8 mouse cellular contexts compared by ENCODE assay signal in the genomic region with DNA sequence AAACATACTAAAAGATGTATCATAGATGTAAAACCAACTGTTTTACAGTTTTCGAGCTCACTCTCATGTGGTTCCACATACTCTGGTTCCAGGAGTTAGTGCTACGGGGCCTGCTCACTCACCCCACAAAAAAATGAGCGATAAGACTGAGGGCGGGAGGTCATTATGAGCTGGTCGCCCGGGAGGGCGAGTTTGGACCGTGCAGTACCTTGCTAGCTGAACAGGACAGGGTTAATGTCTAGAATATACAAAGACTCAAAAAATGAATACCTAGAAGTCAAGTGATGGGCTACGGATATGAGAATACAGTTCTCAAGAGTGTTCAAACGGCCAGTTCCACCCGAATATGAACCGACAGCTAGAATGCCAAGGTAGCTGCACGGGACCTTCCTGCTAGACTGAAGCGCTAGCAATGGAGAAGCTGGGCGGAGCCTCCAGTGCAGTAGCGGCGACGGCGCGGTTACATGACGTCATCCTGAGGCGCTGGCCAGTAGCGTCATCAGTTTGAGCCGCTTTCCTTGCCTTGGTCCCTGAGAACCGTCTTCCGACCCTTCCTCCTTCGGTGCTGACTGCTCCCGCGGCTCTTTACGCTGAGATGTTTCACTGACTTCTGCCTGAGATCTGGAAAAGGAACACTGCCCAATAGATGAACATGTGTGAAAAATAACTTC. TPM values are rescaled to one million over a fixed set of nuclear protein-coding genes. Genes with fewer than 3 reads are reported as not detected.
DNase-seq lines count a peak whose midpoint lies in the region; ATAC-seq and TF ChIP-seq lines count a peak whose summit lies in the region.

No protein-coding gene starts in this region.

- peaks cover 4 to 5% of the 10 kb centered on the region in 2 experiments for H3K27me3 ChIP-seq in MEL (ENCODE audit: control insufficient read depth in 1 of 2, insufficient read depth in 2 of 2, low read length in 2 of 2)
- no peaks in the 10 kb centered on the region for H3K27me3 ChIP-seq in cerebellum, adult 2 months (ENCODE audit: control insufficient read depth, insufficient read depth, low read length)
- no peaks in the 10 kb centered on the region; the same call in 1 of the 2 replicates for H3K27me3 ChIP-seq in forebrain, postnatal 0 days (ENCODE audit: insufficient read depth, low read length)
- H3K27me3 ChIP-seq in lung, embryonic 15.5 days = peaks cover 19% of the 10 kb centered on the region; the same call in 1 of the 2 replicates

- TF ChIP-seq CTCF in MEL (IDR thresholded peaks at IDR 0.05 in 2 of 3, conservative IDR thresholded peaks at IDR 0.05 in 1 of 3; ENCODE audit: control insufficient read depth in 1 of 3, insufficient read depth in 1 of 3, low read depth in 2 of 3, low read length in 3 of 3, poor library complexity in 1 of 3, severe bottlenecking in 1 of 3) = no peak
- no peak for TF ChIP-seq CTCF in cerebellum, adult 2 months (IDR thresholded peaks at IDR 0.05; ENCODE audit: borderline replicate concordance, insufficient read depth, low read depth, low read length)
- TF ChIP-seq CTCF in forebrain, postnatal 0 days (IDR thresholded peaks at IDR 0.05; ENCODE audit: low read depth) = no peak

- ATAC-seq in forebrain, postnatal 0 days = peak; percentile 98
- ATAC-seq in lung, embryonic 15.5 days (ENCODE audit: borderline replicate concordance, extremely low read depth, low FRiP score, low TSS enrichment) = peak; percentile 97

- H3K9me3 ChIP-seq in MEL (replicated peaks; ENCODE audit: insufficient read depth, low read length) = no peaks in the 10 kb centered on the region
- H3K9me3 ChIP-seq in forebrain, postnatal 0 days (ENCODE audit: low read length) = no peaks in the 10 kb centered on the region
- no peaks in the 10 kb centered on the region for H3K9me3 ChIP-seq in lung, embryonic 15.5 days

- no peak for TF ChIP-seq RAD21 in MEL (IDR thresholded peaks at IDR 0.05; ENCODE audit: low read depth, low read length)

- peak overlapping the region; percentile 71 for H3K27ac ChIP-seq in MEL (ENCODE audit: control insufficient read depth, low read depth, low read length)
- H3K27ac ChIP-seq in cerebellum, adult 2 months (ENCODE audit: insufficient read depth, low read length) = no peak overlapping the region; the same call in 1 of the 2 replicates
- H3K27ac ChIP-seq in forebrain, postnatal 0 days (ENCODE audit: low read depth, low read length) = peak overlapping the region; percentile 76
- H3K27ac ChIP-seq in lung, embryonic 15.5 days = no peak overlapping the region

- peak; percentile 74 to 100 for TF ChIP-seq POLR2A in MEL (IDR thresholded peaks at IDR 0.05; ENCODE audit: control insufficient read depth in 1 of 2, insufficient read depth in 1 of 2, low read depth in 1 of 2, low read length in 2 of 2, poor library complexity in 1 of 2)
- TF ChIP-seq POLR2A in cerebellum, adult 2 months (IDR thresholded peaks at IDR 0.05; ENCODE audit: borderline replicate concordance, insufficient read depth, low read length) = peak; percentile 99

- peak overlapping the region; percentile 91 for H3K4me2 ChIP-seq in forebrain, postnatal 0 days (ENCODE audit: low read depth)
- peak overlapping the region; percentile 77 for H3K4me2 ChIP-seq in lung, embryonic 15.5 days

- peak overlapping the region; percentile 89 for H3K9ac ChIP-seq in MEL (ENCODE audit: control insufficient read depth, low read depth, low read length, poor library complexity, severe bottlenecking)
- peak overlapping the region; percentile 68 for H3K9ac ChIP-seq in forebrain, postnatal 0 days
- H3K9ac ChIP-seq in lung, embryonic 15.5 days = peak overlapping the region; percentile 60

- peaks cover 0 to 2% of the 10 kb centered on the region in 2 experiments; a peak in 1 of 4 replicates for H3K36me3 ChIP-seq in MEL (ENCODE audit: control insufficient read depth in 1 of 2, insufficient read depth in 2 of 2, low read length in 2 of 2)
- no peaks in the 10 kb centered on the region for H3K36me3 ChIP-seq in forebrain, postnatal 0 days (ENCODE audit: insufficient read depth)
- no peaks in the 10 kb centered on the region for H3K36me3 ChIP-seq in lung, embryonic 15.5 days

- H3K79me2 ChIP-seq in MEL (ENCODE audit: control insufficient read depth, insufficient read depth, low read length, poor library complexity) = no peaks in the 10 kb centered on the region; the same call in 1 of the 2 replicates

- DNase-seq in MEL (ENCODE audit: low read depth, low spot score) = peak; percentile 97
- DNase-seq in cerebellum, adult 2 months = peak; percentile 96 to 99
- DNase-seq in forebrain, postnatal 0 days = peak; percentile 98
- peak; percentile 97 for DNase-seq in heart, postnatal 4 days
- peak; percentile 95 to 98 for DNase-seq in layer of hippocampus, adult 8-10 months (ENCODE audit: low spot score in 2 of 2)
- peak; percentile 88 for DNase-seq in ovary, adult 18-20 months (ENCODE audit: low spot score)
- peak; percentile 95 for DNase-seq in thymus, postnatal 0 days (ENCODE audit: low spot score)

- peak overlapping the region; percentile 72 to 98 for H3K4me3 ChIP-seq in MEL (ENCODE audit: control insufficient read depth in 1 of 2, insufficient read depth in 1 of 2, low read depth in 2 of 2, low read length in 2 of 2)
- H3K4me3 ChIP-seq in cerebellum, adult 2 months (replicated peaks; ENCODE audit: insufficient read depth, low read depth, low read length) = peak overlapping the region; percentile 90
- H3K4me3 ChIP-seq in forebrain, postnatal 0 days (ENCODE audit: low read depth, low read length) = peak overlapping the region; percentile 53
- peak overlapping the region; percentile 60 for H3K4me3 ChIP-seq in lung, embryonic 15.5 days

- WGBS in cerebellum, adult 2 months = 3% methylated on average over 30 of the region's 30 CpGs
- WGBS in forebrain, postnatal 0 days = 2% methylated on average over 30 of the region's 30 CpGs
- 2% methylated on average over 30 of the region's 30 CpGs for WGBS in lung, embryonic 15.5 days

- H3K4me1 ChIP-seq in MEL (ENCODE audit: control insufficient read depth in 1 of 2, insufficient read depth in 2 of 2, low read length in 2 of 2) = no peaks in the 10 kb centered on the region
- H3K4me1 ChIP-seq in cerebellum, adult 2 months (ENCODE audit: control insufficient read depth, insufficient read depth, low read length) = 0 out of 2 replicates have a peak, but pooled peaks cover 5% of the 10 kb centered on the region
- 0 out of 2 replicates have a peak, but pooled peaks cover 5% of the 10 kb centered on the region for H3K4me1 ChIP-seq in forebrain, postnatal 0 days (ENCODE audit: insufficient read depth)
- H3K4me1 ChIP-seq in lung, embryonic 15.5 days = peaks cover 4% of the 10 kb centered on the region; the same call in 1 of the 2 replicates

- TF ChIP-seq EP300 in MEL (IDR thresholded peaks at IDR 0.05; ENCODE audit: low read depth in 1 of 2, low read length in 2 of 2) = no peak; a peak in 1 of 4 replicates

TF ChIP-seq in MEL, 35 proteins besides CTCF, POLR2A, EP300 and RAD21 (continues in another document):
- no peak for TF ChIP-seq CHD1 (IDR thresholded peaks at IDR 0.05; ENCODE audit: low read depth, low read length)
- TF ChIP-seq USF1 (IDR thresholded peaks at IDR 0.05; ENCODE audit: low read depth, low read length) = no peak
- peak; percentile 97 for TF ChIP-seq SIN3A (IDR thresholded peaks at IDR 0.05; ENCODE audit: low read length)
- peak; percentile 97 for TF ChIP-seq HCFC1 (IDR thresholded peaks at IDR 0.05; ENCODE audit: low read depth, low read length)
- TF ChIP-seq MYC (IDR thresholded peaks at IDR 0.05; ENCODE audit: low read depth, low read length) = 0 out of 2 replicates have a peak, but pooled peaks have one; percentile 40
- TF ChIP-seq RCOR1 (IDR thresholded peaks at IDR 0.05; ENCODE audit: low read depth, low read length) = no peak
- TF ChIP-seq TBP (IDR thresholded peaks at IDR 0.05; ENCODE audit: low read depth, low read length) = peak; percentile 94
- TF ChIP-seq JUND (IDR thresholded peaks at IDR 0.05; ENCODE audit: low read depth, low read length) = peak; percentile 88; the same call in 1 of the 2 replicates

RNA-seq across cellular contexts. Expression of gene Wnt7a, which starts 29.4 kb away (rescaled TPM):
- not detected in 2 replicates for total RNA-seq in MEL (2012; rRNA removed)
- polyA plus RNA-seq in MEL (2012; ENCODE audit: insufficient read depth in 1 of 2, insufficient read length in 2 of 2, low read depth in 1 of 2, low replicate concordance in 2 of 2, missing spikeins in 1 of 2) = not detected
- polyA plus RNA-seq in cerebellum, adult 2 months (2012; rRNA removed) = 40.7 and 47.2 TPM in 2 replicates
- 18.7 and 20.5 TPM in 2 replicates for total RNA-seq in forebrain, postnatal 0 days (2014; rRNA removed)
- polyA plus RNA-seq in forebrain, postnatal 0 days (2015; fragmentation: Nextera tagmentation; extraction: Ambion mirVana) = 13.6 and 14.1 TPM in 2 replicates
- under 1 TPM; 0.07 to 0.11 TPM for total RNA-seq in heart, postnatal 4 days (2021)
- total RNA-seq in layer of hippocampus, adult 8-10 months (2022) = 10 to 100 TPM; 12.9 to 26.9 (median 21.2) TPM
- 1.2 and 1.8 TPM in 2 replicates for polyA plus RNA-seq in lung, embryonic 15.5 days (2015; fragmentation: Nextera tagmentation; extraction: Ambion mirVana)
- polyA plus RNA-seq in thymus, postnatal 0 days (2015; fragmentation: Nextera tagmentation; extraction: Ambion mirVana) = 0.14 and 0.22 TPM in 2 replicates

RNA-seq across cellular contexts. Expression of gene Chchd4, which starts 32.7 kb away (rescaled TPM):
- total RNA-seq in MEL (2012; rRNA removed) = 43.5 and 54.8 TPM in 2 replicates
- 10 to 100 TPM in 1 of 2 experiments, not detected in 1; 38.5 TPM for polyA plus RNA-seq in MEL (2012; ENCODE audit: insufficient read depth in 1 of 2, insufficient read length in 2 of 2, low read depth in 1 of 2, low replicate concordance in 2 of 2, missing spikeins in 1 of 2)
- polyA plus RNA-seq in cerebellum, adult 2 months (2012; rRNA removed) = 14.5 and 14.9 TPM in 2 replicates
- total RNA-seq in forebrain, postnatal 0 days (2014; rRNA removed) = 26.6 and 28.4 TPM in 2 replicates
- 34.8 and 36.9 TPM in 2 replicates for polyA plus RNA-seq in forebrain, postnatal 0 days (2015; fragmentation: Nextera tagmentation; extraction: Ambion mirVana)
- 10 to 100 TPM; 19.3 to 19.8 TPM for total RNA-seq in heart, postnatal 4 days (2021)
- total RNA-seq in layer of hippocampus, adult 8-10 months (2022) = 10 to 100 TPM; 20.7 to 23.4 (median 22.2) TPM
- polyA plus RNA-seq in lung, embryonic 15.5 days (2015; fragmentation: Nextera tagmentation; extraction: Ambion mirVana) = 24.7 and 25.2 TPM in 2 replicates
- 21.6 and 23.7 TPM in 2 replicates for polyA plus RNA-seq in thymus, postnatal 0 days (2015; fragmentation: Nextera tagmentation; extraction: Ambion mirVana)

RNA-seq across cellular contexts. Expression of gene Tmem43, which starts 32.9 kb away (rescaled TPM):
- total RNA-seq in MEL (2012; rRNA removed) = 17.0 and 22.3 TPM in 2 replicates
- 10 to 100 TPM in 1 of 2 experiments, not detected in 1; 23.7 TPM for polyA plus RNA-seq in MEL (2012; ENCODE audit: insufficient read depth in 1 of 2, insufficient read length in 2 of 2, low read depth in 1 of 2, low replicate concordance in 2 of 2, missing spikeins in 1 of 2)
- polyA plus RNA-seq in cerebellum, adult 2 months (2012; rRNA removed) = 32.1 and 32.7 TPM in 2 replicates
- 68.2 and 83.4 TPM in 2 replicates for total RNA-seq in forebrain, postnatal 0 days (2014; rRNA removed)
- polyA plus RNA-seq in forebrain, postnatal 0 days (2015; fragmentation: Nextera tagmentation; extraction: Ambion mirVana) = 53.2 and 59.4 TPM in 2 replicates
- total RNA-seq in heart, postnatal 4 days (2021) = 10 to 100 TPM; 21.3 to 24.4 TPM
- 10 to 100 TPM; 31.1 to 35.9 (median 34.1) TPM for total RNA-seq in layer of hippocampus, adult 8-10 months (2022)
- 50.9 and 52.5 TPM in 2 replicates for polyA plus RNA-seq in lung, embryonic 15.5 days (2015; fragmentation: Nextera tagmentation; extraction: Ambion mirVana)
- 44.3 and 44.5 TPM in 2 replicates for polyA plus RNA-seq in thymus, postnatal 0 days (2015; fragmentation: Nextera tagmentation; extraction: Ambion mirVana)

Comparison
In these comparisons a context has a peak if more than half of its experiments do, and no peak if none do; other contexts are left out.
1. H3K27ac ChIP-seq: peak in MEL (single experiment) and forebrain, postnatal 0 days (single experiment); none in cerebellum, adult 2 months (single experiment) and lung, embryonic 15.5 days (single experiment).
2. Peak in every context shown above with its lines, with median percentiles within 50 percentile points of each other: DNase-seq, H3K4me3 ChIP-seq and H3K9ac ChIP-seq.